Mouse (Mus musculus): ENCODE data around the gene Cfap20. TPM values are rescaled to one million over a fixed set of nuclear protein-coding genes. Genes with fewer than 3 reads are reported as not detected.
"Not testable (repeated sequence)": the region's sequence is repeated elsewhere in the genome, so short reads cannot be mapped to it uniquely, and the experiment has no call there.

Gene Cfap20
- total RNA-seq, 1 experiment from 2014 or later, result 40.3 TPM

- ATAC-seq (ENCODE audit: extremely low read depth, insufficient number of reproducible peaks, low FRiP score, poor library complexity, severe bottlenecking), result no peak
Observed at GRCm38 (mm10) chr8:95426781-95427281, 7.8 kb downstream of the Cfap20 start.

GRCm38 (mm10) chr8:95424682-95425081 is 10.0 kb downstream of the Cfap20 start:
- ATAC-seq (ENCODE audit: extremely low read depth, insufficient number of reproducible peaks, low FRiP score, poor library complexity, severe bottlenecking), result no peak

- ATAC-seq (ENCODE audit: extremely low read depth, insufficient number of reproducible peaks, low FRiP score, poor library complexity, severe bottlenecking), result no peak
Observed at GRCm38 (mm10) chr8:95422193-95422810, 12.4 kb downstream of the Cfap20 start.

- ATAC-seq (ENCODE audit: extremely low read depth, insufficient number of reproducible peaks, low FRiP score, poor library complexity, severe bottlenecking), result no peak
Observed at GRCm38 (mm10) chr8:95411309-95411972, 23.2 kb downstream of the Cfap20 start.

GRCm38 (mm10) chr8:95409518-95409917 is 25.2 kb downstream of the Cfap20 start:
- ATAC-seq (ENCODE audit: extremely low read depth, insufficient number of reproducible peaks, low FRiP score, poor library complexity, severe bottlenecking), result no peak

GRCm38 (mm10) chr8:95401091-95401490 is 33.6 kb downstream of the Cfap20 start:
- ATAC-seq (ENCODE audit: extremely low read depth, insufficient number of reproducible peaks, low FRiP score, poor library complexity, severe bottlenecking), result no peak

- ATAC-seq (ENCODE audit: extremely low read depth, insufficient number of reproducible peaks, low FRiP score, poor library complexity, severe bottlenecking), result no peak
Observed at GRCm38 (mm10) chr8:95399131-95399530, 35.5 kb downstream of the Cfap20 start.

- ATAC-seq (ENCODE audit: extremely low read depth, insufficient number of reproducible peaks, low FRiP score, poor library complexity, severe bottlenecking), result no peak
Observed at GRCm38 (mm10) chr8:95397201-95397600, 37.5 kb downstream of the Cfap20 start.

GRCm38 (mm10) chr8:95396752-95397151 is 37.9 kb downstream of the Cfap20 start:
- no peak for ATAC-seq (ENCODE audit: extremely low read depth, insufficient number of reproducible peaks, low FRiP score, poor library complexity, severe bottlenecking)

- ATAC-seq (ENCODE audit: extremely low read depth, insufficient number of reproducible peaks, low FRiP score, poor library complexity, severe bottlenecking), result no peak
Observed at GRCm38 (mm10) chr8:95395186-95395918, 39.3 kb downstream of the Cfap20 start.

GRCm38 (mm10) chr8:95392604-95393003 is 42.1 kb downstream of the Cfap20 start:
- no peak for ATAC-seq (ENCODE audit: extremely low read depth, insufficient number of reproducible peaks, low FRiP score, poor library complexity, severe bottlenecking)

- no peak for ATAC-seq (ENCODE audit: extremely low read depth, insufficient number of reproducible peaks, low FRiP score, poor library complexity, severe bottlenecking)
Observed at GRCm38 (mm10) chr8:95391101-95391500, 43.6 kb downstream of the Cfap20 start.

GRCm38 (mm10) chr8:95390312-95390711 is 44.4 kb downstream of the Cfap20 start:
- ATAC-seq (ENCODE audit: extremely low read depth, insufficient number of reproducible peaks, low FRiP score, poor library complexity, severe bottlenecking), result no peak

GRCm38 (mm10) chr8:95387936-95388335 is 46.7 kb downstream of the Cfap20 start:
- no peak for ATAC-seq (ENCODE audit: extremely low read depth, insufficient number of reproducible peaks, low FRiP score, poor library complexity, severe bottlenecking)

- no peak for ATAC-seq (ENCODE audit: extremely low read depth, insufficient number of reproducible peaks, low FRiP score, poor library complexity, severe bottlenecking)
Observed at GRCm38 (mm10) chr8:95387221-95387620, 47.4 kb downstream of the Cfap20 start.

GRCm38 (mm10) chr8:95386037-95386436 is 48.6 kb downstream of the Cfap20 start:
- ATAC-seq (ENCODE audit: extremely low read depth, insufficient number of reproducible peaks, low FRiP score, poor library complexity, severe bottlenecking), result no peak

- ATAC-seq (ENCODE audit: extremely low read depth, insufficient number of reproducible peaks, low FRiP score, poor library complexity, severe bottlenecking), result no peak
Observed at GRCm38 (mm10) chr8:95384501-95384900, 50.2 kb downstream of the Cfap20 start.

GRCm38 (mm10) chr8:95381595-95381994 is 53.1 kb downstream of the Cfap20 start:
- ATAC-seq (ENCODE audit: extremely low read depth, insufficient number of reproducible peaks, low FRiP score, poor library complexity, severe bottlenecking), result no peak

- ATAC-seq (ENCODE audit: extremely low read depth, insufficient number of reproducible peaks, low FRiP score, poor library complexity, severe bottlenecking), result no peak
Observed at GRCm38 (mm10) chr8:95380953-95381352, 53.7 kb downstream of the Cfap20 start.

- ATAC-seq (ENCODE audit: extremely low read depth, insufficient number of reproducible peaks, low FRiP score, poor library complexity, severe bottlenecking), result not testable (repeated sequence)
Observed at GRCm38 (mm10) chr8:95378928-95379327, 55.7 kb downstream of the Cfap20 start.

Data from neutrophil, adult 5-6 weeks (primary cell).